Mouse (Mus musculus) midbrain, embryonic 15.5 days (tissue): Measurements from ENCODE around the gene Whrn. TPM values are rescaled to one million over a fixed set of nuclear protein-coding genes. Genes with fewer than 3 reads are reported as not detected.

ENCODE experiments used
- ATAC-seq: fragments of 200-750 bp; cut with Nextera tagmentation; replicated peaks from 2 replicates; pipeline ENCODE4 v1.8.0; 2017; ENCODE audit warnings: moderate TSS enrichment
- H3K27ac ChIP-seq: fragments of 300-500 bp; sonication (generic); 2 replicates; pipeline ENCODE4 v1.5.1; 2015; ENCODE audit warnings: mild to moderate bottlenecking, inconsistent platforms
- H3K27me3 ChIP-seq: fragments of 300-500 bp; sonication (generic); replicated peaks from 2 replicates; pipeline ENCODE4 v1.6.1; 2015; ENCODE audit warnings: inconsistent platforms
- H3K36me3 ChIP-seq: fragments of 300-500 bp; sonication (generic); replicated peaks from 2 replicates; pipeline ENCODE4 v1.6.1; 2015; ENCODE audit warnings: inconsistent platforms
- H3K4me1 ChIP-seq: fragments of 300-500 bp; sonication (generic); 2 replicates; pipeline ENCODE4 v1.6.1; 2015; ENCODE audit warnings: inconsistent platforms
- H3K4me2 ChIP-seq: fragments of 300-500 bp; sonication (generic); 2 replicates; pipeline ENCODE4 v1.6.1; 2015; ENCODE audit warnings: inconsistent platforms, mild to moderate bottlenecking, moderate library complexity
- H3K4me3 ChIP-seq: fragments of 300-500 bp; sonication (generic); 2 replicates; pipeline ENCODE4 v1.5.1; 2015; ENCODE audit warnings: mild to moderate bottlenecking, inconsistent platforms
- H3K9ac ChIP-seq: fragments of 300-500 bp; sonication (generic); 2 replicates; pipeline ENCODE4 v1.6.1; 2015; ENCODE audit warnings: mild to moderate bottlenecking, inconsistent platforms
- H3K9me3 ChIP-seq: fragments of 300-500 bp; sonication (generic); 2 replicates; pipeline ENCODE4 v1.6.1; 2016; ENCODE audit warnings: inconsistent platforms
- WGBS: fragments of 180-500 bp; shearing (Covaris S2); methylation state at CpG from one replicate; pipeline ENCODE4 v1.1.7; 2015; ENCODE audit warnings: mixed read lengths; 5-methylcytosine and 5-hydroxymethylcytosine counted together
- polyA plus RNA-seq: library from polyadenylated mRNA; unstranded; fragments of >200 nt; fragmentation: Nextera tagmentation; extraction: Ambion mirVana; gene quantifications from 2 replicates; pipeline ENCODE4 v1.2.1, GENCODE M21; 2015

Gene Whrn
- polyA plus RNA-seq, 1 experiment from 2014 or later = 6.5 TPM

DNA sequence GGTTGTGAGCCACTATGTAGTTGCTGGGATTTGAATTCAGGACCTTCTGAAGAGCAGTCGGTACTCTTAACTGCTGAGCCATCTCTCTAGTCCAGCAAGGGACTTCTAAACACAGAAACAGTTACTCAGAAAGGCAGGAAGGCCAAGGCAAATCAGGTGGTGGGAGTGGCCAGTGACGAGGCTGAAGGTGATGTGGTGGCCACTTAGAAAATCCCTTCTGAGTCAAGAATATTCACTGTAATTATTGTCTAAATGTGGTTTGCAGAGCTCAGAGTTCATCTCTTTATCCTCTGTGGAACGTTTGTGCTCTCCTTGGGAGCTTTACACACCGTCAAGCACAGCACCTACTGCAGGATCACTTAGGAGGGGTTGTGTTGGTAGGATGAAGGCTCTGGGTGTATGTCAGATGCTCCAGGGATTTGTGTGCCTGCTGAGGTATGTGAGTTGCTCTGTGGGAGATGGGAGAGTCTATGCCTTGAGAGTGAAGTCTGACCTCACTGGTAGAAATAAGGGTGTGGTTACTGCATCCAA is 18.7 kb upstream of the Whrn start:
- Histone ChIP-seq H3K27ac (no peak overlapping the region), H3K9me3 (no peaks in the 10 kb centered on the region), H3K4me3 (no peak overlapping the region), H3K4me2 (no peak overlapping the region), H3K36me3 (no peaks in the 10 kb centered on the region), H3K9ac (no peak overlapping the region), H3K27me3 (no peaks in the 10 kb centered on the region), H3K4me1 (no peaks in the 10 kb centered on the region)
- WGBS = 67% methylated on average over 4 of the region's 4 CpGs
- no peak for ATAC-seq

DNA sequence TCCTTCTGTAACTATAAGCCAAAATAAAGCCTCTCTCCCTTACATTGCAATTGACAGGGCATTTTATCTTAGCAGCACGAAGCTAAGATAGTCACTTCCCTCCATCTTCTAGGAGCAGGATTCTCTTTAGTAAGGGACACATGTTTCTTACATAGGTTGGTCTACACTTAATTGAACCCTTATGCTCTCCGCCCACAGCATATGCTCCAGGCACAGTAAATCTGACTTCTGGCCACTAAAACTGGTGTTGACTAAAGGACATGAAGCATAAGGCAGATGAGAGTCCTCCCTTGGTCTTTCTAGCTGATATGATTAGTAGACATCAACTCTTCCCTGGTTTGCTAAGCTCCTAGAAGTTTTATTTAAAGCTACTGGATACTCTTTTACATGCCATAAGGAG is 17.1 kb upstream of the Whrn start:
- Histone ChIP-seq H3K9ac (no peak overlapping the region), H3K36me3 (no peaks in the 10 kb centered on the region), H3K4me3 (no peak overlapping the region), H3K27ac (no peak overlapping the region), H3K9me3 (no peaks in the 10 kb centered on the region), H3K4me1 (no peaks in the 10 kb centered on the region), H3K4me2 (no peak overlapping the region), H3K27me3 (no peaks in the 10 kb centered on the region)
- WGBS = 90% methylated on average over 2 of the region's 2 CpGs
- ATAC-seq = no peak

DNA sequence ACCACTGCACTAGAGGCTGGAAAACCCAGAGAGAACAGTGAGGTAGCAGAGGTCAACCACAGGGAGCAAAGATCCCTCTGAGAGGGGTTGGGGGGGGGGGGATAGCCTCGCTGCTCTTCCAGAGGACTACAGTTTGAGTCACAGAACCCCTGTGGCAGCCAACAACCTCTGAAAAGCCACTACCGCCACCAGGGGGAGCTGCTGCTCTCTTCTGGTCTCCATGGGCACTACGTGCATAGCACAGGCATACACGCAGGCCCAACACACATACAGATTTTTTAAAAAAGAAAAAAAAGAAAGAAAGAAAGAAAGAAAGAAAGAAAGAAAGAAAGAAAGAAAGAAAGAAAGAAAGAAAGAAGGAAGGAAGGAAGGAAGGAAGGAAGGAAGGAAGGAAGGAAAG is 12.4 kb upstream of the Whrn start:
- no peak overlapping the region for H3K27ac ChIP-seq
- no peak overlapping the region for H3K4me2 ChIP-seq
- no peaks in the 10 kb centered on the region for H3K27me3 ChIP-seq
- no peak overlapping the region for H3K4me3 ChIP-seq
- ATAC-seq = no peak
- H3K9ac ChIP-seq = no peak overlapping the region
- no peaks in the 10 kb centered on the region for H3K4me1 ChIP-seq
- H3K36me3 ChIP-seq = no peaks in the 10 kb centered on the region
- H3K9me3 ChIP-seq = no peaks in the 10 kb centered on the region
- 25% methylated on average over 4 of the region's 4 CpGs for WGBS

DNA sequence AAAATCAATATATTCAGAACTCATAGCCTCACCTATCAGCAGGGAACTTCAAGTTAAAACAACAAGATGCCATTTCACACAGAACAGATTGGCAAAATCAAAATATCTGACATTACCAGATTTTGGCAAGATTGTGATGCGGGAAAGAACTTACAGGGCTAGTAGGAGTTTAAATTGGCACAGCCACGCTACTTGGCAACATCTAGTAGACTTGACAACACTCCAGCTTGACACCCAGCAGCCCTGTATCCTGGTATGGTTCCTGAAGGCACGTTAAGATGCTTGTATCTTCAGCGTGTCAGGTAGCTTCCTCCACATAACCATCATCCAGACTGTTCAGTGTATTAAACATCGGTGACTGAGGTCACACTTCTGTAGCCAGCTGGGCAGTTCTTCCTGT is 11.7 kb upstream of the Whrn start:
- Histone ChIP-seq H3K4me3 (no peak overlapping the region), H3K9ac (no peak overlapping the region), H3K9me3 (no peaks in the 10 kb centered on the region), H3K27ac (no peak overlapping the region), H3K4me1 (no peaks in the 10 kb centered on the region), H3K4me2 (no peak overlapping the region), H3K36me3 (no peaks in the 10 kb centered on the region), H3K27me3 (no peaks in the 10 kb centered on the region)
- 80% methylated on average over 5 of the region's 5 CpGs for WGBS
- ATAC-seq = no peak

DNA sequence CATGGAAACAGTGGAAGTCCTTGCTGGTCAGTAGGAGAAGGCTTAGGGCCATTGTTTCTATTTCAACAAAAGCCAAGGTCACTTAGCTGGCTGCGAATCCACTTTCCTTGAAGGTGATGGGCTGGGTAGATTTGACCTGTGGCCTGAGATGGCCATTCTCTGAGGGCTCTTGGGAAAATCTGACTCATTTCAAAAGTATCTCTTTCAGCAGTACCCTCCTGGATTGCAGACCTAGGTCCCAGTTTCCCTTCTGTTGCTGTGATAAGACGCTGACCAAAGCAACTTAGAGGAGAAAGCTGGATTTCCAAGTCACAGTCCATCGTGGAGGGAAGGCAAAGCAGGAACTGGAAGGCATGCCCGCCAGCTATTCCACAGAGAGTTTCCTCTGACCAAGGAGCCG is 8.2 kb upstream of the Whrn start:
- Histone ChIP-seq H3K4me3 (no peak overlapping the region), H3K27ac (no peak overlapping the region), H3K36me3 (no peaks in the 10 kb centered on the region), H3K27me3 (no peaks in the 10 kb centered on the region), H3K4me2 (no peak overlapping the region), H3K9ac (no peak overlapping the region), H3K4me1 (no peaks in the 10 kb centered on the region), H3K9me3 (no peaks in the 10 kb centered on the region)
- ATAC-seq = no peak
- 69% methylated on average over 5 of the region's 5 CpGs for WGBS

DNA sequence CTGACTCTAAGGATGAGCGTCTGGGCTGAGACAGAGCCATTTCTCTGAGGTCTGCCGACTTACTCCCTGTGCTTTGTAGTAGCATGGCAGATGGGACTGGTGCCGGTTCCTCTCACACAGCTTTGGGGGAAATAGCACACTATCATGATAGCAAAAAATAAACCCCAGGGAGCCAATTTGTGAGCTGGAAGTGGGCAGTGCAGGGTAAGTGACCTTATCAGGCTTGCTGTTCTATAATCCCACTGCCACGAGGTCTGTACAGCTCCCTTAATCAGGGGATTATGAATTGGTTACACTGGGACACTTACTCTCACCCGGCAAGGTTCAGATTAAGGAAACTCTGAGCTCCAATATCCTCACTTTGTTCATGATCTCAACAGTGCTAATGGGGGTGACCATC is 5.3 kb upstream of the Whrn start:
- Histone ChIP-seq H3K4me3 (no peak overlapping the region), H3K36me3 (no peaks in the 10 kb centered on the region), H3K4me2 (no peak overlapping the region), H3K27me3 (no peaks in the 10 kb centered on the region), H3K4me1 (peaks cover 4% of the 10 kb centered on the region; the same call in 1 of the 2 replicates), H3K9ac (no peak overlapping the region), H3K9me3 (no peaks in the 10 kb centered on the region), H3K27ac (no peak overlapping the region)
- no peak for ATAC-seq
- 36% methylated on average over 5 of the region's 5 CpGs for WGBS

DNA sequence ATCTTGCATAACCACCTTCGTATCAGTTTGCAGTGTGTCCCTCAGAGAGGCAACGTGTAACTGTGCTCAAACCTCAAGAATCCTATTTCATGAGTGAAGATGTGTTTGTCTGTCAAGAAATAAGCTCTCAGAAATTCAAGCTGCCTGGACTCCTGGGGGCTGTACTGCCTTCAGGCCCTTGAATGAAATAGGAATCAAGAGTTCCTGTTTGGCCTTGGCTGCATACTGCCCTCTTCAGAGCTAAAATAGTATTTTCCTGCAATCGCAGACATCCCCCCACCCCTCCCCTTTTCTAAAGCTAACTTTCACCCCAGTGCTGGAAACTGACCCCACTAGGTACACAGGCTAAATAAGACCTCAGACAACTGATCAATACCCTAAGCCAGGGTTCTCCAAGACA is 2.6 kb upstream of the Whrn start:
- Histone ChIP-seq H3K9me3 (no peaks in the 10 kb centered on the region), H3K4me1 (peaks cover 22% of the 10 kb centered on the region), H3K27ac (no peak overlapping the region), H3K27me3 (peaks cover 4% of the 10 kb centered on the region; the same call in 1 of the 2 replicates), H3K4me2 (no peak overlapping the region), H3K36me3 (no peaks in the 10 kb centered on the region), H3K9ac (no peak overlapping the region), H3K4me3 (no peak overlapping the region)
- 30% methylated on average over 3 of the region's 3 CpGs for WGBS
- no peak for ATAC-seq

DNA sequence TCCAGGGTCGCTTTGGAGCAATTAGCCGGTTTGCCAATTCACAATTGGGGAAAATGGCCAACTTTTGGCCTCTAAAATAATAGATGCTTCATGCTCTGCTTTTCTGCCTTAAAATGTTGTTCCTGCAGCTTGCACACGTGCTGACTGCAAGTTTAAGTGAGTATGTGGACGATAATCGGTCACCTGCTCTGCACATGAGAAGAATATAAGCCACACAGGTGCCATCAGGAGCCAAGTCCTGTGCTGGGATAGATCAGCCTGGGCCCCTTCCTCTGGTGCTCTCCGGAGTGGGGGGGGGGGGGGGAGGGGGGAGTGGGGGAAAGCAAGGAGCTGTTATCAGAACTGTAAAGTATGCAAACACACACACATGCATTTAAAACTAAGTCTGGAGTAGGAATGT is 521 bp upstream of the Whrn start:
- Histone ChIP-seq H3K9ac (peak overlapping the region; percentile 54), H3K27ac (0 out of 2 replicates have a peak overlapping the region, but pooled peaks have one; percentile 13), H3K36me3 (no peaks in the 10 kb centered on the region), H3K9me3 (no peaks in the 10 kb centered on the region), H3K27me3 (peaks cover 4% of the 10 kb centered on the region; the same call in 1 of the 2 replicates), H3K4me3 (peak overlapping the region; percentile 75), H3K4me1 (peaks cover 37% of the 10 kb centered on the region), H3K4me2 (peak overlapping the region; percentile 89)
- ATAC-seq = peak; percentile 34; the same call in 1 of the 2 replicates
- WGBS = 10% methylated on average over 6 of the region's 6 CpGs

DNA sequence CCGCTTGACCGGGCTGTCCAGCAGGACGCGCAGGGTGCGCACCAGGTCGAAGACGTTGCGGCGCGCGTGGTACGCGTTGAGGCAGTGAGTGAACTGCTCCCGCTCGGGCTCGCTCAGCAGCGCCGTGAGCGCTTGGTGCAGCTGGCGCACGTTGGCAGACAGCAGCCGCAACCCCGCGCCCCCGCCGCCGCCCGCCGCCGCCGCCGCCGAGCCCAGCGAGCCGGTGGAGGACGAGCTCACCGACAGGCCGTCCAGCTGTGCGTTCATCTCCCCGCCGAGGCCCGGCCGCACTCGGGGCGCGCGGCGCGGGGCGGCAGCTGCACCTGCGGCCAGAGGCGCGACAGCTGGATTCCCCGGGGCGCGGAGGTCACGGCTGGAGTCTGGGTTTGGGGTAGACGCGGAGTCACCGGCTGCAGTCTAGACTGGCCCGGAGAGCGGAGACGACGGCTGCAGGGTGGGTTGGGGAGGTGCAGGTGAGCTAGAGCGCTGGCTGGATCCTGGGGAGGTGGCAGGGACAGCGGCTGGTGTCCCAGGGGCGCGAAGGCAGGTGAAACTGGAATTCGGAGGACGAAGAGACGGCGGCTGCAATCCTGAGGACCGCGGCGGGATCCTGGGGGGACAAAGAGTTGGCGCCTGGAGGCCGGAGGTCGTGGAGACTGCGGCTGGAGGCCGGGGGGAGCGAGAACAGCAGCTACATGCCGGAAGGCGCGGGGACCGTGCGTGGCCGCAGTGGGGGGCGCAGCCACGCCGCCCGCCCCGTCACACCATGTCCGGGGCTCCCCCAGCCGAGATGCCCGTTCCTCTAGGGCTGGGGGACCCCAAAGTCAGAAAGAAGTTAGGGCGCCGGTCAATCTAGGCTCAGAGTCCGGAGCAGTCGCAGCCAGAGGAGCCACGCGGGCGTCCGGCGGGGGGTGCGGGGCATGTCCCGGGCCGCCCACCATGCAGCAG is 550 bp downstream of the Whrn start:
- H3K4me1 ChIP-seq = peaks cover 44% of the 10 kb centered on the region
- peak; percentile 58 for ATAC-seq
- H3K9ac ChIP-seq = peak overlapping the region; percentile 54
- WGBS = under 1% methylated on average over 81 of the region's 107 CpGs
- H3K36me3 ChIP-seq = no peaks in the 10 kb centered on the region
- no peak overlapping the region; the same call in 1 of the 2 replicates for H3K27ac ChIP-seq
- peak overlapping the region; percentile 89 for H3K4me2 ChIP-seq
- H3K9me3 ChIP-seq = no peaks in the 10 kb centered on the region
- H3K27me3 ChIP-seq = peaks cover 4% of the 10 kb centered on the region; the same call in 1 of the 2 replicates
- peak overlapping the region; percentile 75 for H3K4me3 ChIP-seq

DNA sequence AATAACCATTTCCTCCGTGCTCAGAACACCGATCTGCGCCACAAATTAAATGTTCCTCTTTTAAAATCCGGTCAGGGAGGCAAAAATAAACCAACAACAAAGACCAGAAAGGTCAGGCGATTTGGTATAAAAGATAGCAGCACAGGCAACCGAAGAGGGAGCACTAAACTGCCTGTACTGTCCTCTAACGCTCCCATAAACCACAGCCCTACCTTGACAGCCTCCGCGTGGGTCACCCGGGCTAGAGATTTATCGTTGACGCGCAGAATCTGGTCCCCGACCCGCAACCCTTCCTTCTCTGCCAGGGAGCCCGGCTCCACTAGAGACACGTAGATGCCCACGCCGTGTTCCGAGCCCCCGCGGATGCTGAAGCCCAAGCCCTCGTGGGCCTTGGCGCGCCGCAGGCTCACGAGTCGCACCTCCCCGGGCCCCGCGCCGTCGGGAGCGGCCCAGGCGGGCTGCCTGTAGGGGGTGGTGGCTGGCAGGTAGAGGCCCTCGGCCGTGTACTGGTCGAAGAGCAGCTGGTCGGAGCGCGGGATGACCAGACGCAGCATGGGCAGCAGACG is 1.3 kb downstream of the Whrn start:
- H3K36me3 ChIP-seq = no peaks in the 10 kb centered on the region
- H3K4me2 ChIP-seq = peak overlapping the region; percentile 89
- H3K4me3 ChIP-seq = peak overlapping the region; percentile 75
- H3K27me3 ChIP-seq = peaks cover 4% of the 10 kb centered on the region; the same call in 1 of the 2 replicates
- no peaks in the 10 kb centered on the region for H3K9me3 ChIP-seq
- H3K27ac ChIP-seq = no peak overlapping the region; the same call in 1 of the 2 replicates
- ATAC-seq = peak; percentile 37; the same call in 1 of the 2 replicates
- peak overlapping the region; percentile 54 for H3K9ac ChIP-seq
- H3K4me1 ChIP-seq = peaks cover 50% of the 10 kb centered on the region
- WGBS = 3% methylated on average over 43 of the region's 43 CpGs

DNA sequence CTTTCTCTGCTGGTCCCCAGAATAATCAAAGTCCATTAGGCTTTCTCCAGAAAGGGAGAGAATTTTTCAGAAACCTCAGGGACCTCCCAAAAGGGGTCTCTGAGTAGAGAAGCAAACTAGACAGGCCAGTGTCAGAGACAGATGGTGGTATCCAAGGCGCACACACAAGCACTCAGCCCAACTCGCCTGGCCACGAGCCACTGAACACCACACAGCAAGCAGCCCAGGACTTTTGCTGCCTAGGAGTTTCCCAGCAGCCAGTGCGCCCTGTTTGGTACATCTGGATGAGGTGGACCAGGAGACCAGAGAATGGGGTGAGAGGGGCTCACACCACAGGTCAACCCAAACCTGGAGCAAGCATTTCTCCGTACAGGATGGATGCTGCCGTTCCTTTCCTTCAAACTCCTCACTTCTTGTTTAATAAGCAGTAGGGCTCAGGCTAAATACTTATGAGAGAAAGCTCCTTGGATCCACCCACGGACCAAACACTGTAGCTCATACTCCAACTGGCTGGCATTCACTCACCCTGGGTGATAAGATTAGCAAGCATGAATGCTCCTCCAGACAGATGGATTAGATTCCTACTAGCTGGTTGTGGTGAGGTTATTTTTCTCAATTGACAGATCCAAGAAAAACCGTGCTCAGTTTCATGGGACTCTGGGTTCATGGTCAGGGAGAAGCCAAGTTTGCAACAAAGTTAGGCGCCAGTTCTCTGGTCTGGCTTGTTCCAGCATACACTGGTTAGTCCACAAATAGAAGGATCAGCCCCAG is 2.3 kb downstream of the Whrn start:
- WGBS = 31% methylated on average over 9 of the region's 9 CpGs
- no peaks in the 10 kb centered on the region for H3K9me3 ChIP-seq
- H3K4me3 ChIP-seq = peak overlapping the region; percentile 10
- no peak overlapping the region for H3K9ac ChIP-seq
- H3K27me3 ChIP-seq = peaks cover 4% of the 10 kb centered on the region; the same call in 1 of the 2 replicates
- no peak overlapping the region for H3K27ac ChIP-seq
- H3K4me1 ChIP-seq = peaks cover 52% of the 10 kb centered on the region
- peak overlapping the region; percentile 89 for H3K4me2 ChIP-seq
- no peak for ATAC-seq
- H3K36me3 ChIP-seq = no peaks in the 10 kb centered on the region

DNA sequence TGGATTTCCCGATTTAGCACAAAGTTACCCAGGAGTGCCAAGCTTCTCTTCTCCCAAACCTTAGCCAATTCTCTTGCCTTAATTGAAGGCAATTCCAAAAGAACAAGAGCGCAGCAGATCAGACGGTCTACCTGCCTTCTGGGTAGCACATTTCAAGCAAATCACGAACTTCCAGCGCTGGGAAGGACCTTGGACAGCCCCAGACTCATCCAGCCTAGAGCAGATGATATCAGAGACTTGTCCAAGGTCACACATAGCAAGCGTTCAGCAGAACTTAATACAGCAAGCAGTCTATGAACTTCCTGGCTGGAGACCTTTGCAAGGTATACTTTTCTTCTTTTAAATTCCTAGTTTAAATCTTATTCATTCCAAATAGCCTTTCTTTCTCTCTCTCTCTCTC is 4.3 kb downstream of the Whrn start:
- H3K9me3 ChIP-seq = no peaks in the 10 kb centered on the region
- ATAC-seq = no peak
- H3K27ac ChIP-seq = no peak overlapping the region
- H3K27me3 ChIP-seq = peaks cover 4% of the 10 kb centered on the region; the same call in 1 of the 2 replicates
- no peak overlapping the region for H3K4me2 ChIP-seq
- no peak overlapping the region for H3K9ac ChIP-seq
- 82% methylated on average over 6 of the region's 6 CpGs for WGBS
- H3K4me3 ChIP-seq = no peak overlapping the region
- peaks cover 56% of the 10 kb centered on the region for H3K4me1 ChIP-seq
- no peaks in the 10 kb centered on the region for H3K36me3 ChIP-seq
